Mouse (Mus musculus) CH12F3 (cell line): ENCODE data around the gene Fbn1.

Experiments used
- in situ Hi-C: fragments of 300-500 bp; cut with MboI; formaldehyde crosslinking; loops from 2 replicates; pipeline ENCODE4 v1.14.3; 2020; ENCODE audit warnings: low sequenced_read_pairs

Fbn1 gene

GRCm38 (mm10) chr2:125355216-125355971 is 152.4 kb downstream of the Fbn1 start:
- in situ Hi-C loops, result no loop called here

DNA sequence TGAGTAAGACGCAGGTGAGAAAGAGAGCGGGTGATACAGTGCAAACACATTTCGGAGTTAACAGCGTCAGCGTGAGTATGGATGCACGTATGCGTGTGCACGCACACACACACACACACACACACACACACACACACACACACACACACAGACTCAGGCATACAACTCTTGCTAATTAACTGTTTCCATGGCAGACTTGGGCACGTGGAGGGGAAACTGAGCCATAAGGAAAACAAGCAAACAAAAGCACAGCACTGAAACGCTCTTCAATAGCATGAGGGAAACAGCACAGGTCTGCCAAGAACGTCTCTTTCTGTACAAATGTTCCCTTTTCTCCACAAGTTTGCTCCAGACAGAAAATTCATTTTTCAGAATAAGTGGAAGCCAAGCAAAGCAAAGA is 153.2 kb downstream of the Fbn1 start:
- in situ Hi-C loops, result no loop called here

DNA sequence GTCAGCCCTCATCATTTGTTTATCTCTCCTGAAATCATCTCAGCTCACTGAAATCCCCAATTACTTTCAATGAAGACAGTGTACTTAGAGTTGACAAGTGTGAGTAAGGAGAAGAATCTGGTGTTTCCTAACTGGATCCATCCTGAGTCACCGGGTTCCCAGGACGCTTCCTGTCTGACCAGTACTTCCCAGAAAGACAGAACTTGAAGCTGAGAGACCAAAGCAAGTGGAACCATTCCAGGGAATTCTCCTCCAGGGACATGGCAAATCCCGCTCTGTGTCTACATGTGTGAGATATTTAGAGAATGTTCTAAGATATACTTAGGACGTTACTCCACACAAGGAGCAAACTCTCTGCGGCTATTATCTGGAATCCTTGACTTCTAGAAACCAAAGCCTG is 158.6 kb downstream of the Fbn1 start:
- in situ Hi-C loops, result no loop called here

DNA sequence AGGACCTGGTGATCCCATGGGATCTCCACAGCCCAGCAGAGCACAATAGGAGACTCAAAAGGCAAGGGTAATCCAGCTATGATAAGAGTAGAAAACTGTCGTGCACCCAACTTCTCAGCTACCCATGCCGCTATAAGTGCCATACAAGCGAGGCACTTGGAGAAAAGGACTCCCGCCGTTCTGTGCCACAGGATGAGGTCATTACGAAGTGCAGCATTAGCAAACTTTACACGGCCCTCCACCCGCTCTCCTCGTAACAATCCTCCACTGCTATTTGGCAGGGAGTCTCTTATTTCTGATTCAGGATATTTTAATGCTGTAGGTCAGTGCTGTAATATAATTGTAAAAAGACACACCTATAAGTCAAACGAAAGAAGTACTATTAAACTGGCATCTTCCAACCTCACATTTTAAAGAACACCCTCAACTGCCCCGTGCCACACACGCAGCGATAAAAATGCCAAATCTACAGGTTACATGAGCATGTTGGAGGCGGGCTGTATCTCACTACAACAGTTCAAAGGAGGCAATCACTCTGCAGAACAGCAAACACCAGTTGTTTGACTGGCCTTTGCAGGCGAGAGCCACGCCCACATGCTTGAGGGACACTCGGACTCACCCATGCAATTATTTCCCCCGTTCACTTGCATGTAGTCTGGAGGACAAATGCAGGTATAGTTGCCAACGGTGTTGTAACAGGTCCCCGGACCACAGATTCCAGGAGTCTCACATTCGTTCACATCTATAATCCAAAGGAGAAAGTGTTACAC is 165.4 kb downstream of the Fbn1 start:
- in situ Hi-C loops, result no loop called here

DNA sequence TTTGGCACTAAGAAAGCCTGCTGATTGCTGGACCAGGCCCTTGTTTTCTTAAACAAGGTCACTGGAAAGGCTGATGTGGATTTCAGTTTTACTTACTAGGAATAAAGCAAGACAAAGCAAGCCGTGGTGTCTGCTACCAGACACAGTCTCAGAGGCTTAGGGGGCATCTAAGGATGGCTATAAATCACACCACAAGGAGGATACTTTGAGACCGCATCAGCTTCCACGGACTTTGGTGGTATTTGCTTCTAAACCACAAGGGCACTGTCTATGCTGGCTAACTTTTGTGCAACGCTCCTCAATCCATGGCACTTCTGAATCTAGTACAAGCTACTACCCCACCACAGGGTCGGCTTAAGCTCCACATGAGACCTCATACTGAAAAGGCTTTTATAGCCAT is 167.4 kb downstream of the Fbn1 start:
- in situ Hi-C loops, result no loop called here

DNA sequence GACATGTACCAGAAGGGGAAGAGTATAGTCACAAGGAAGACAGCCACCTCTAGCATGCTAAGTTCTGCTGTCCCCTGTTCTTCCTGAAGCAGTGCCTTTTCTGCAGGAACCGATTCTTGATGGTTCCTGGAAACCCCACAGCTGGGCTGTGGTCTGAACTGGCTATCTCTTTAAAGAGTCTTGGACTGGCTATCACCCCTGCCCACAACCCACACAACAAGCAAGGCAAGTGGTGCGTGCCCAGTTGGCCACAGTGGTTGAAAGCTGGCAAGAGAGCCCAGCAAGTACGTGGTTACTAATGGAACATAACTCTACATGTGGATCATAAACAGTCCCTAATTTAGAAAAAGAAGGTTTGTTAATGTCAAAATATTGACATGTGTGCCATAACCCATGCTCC is 170.6 kb downstream of the Fbn1 start:
- in situ Hi-C loops, result no loop called here

DNA sequence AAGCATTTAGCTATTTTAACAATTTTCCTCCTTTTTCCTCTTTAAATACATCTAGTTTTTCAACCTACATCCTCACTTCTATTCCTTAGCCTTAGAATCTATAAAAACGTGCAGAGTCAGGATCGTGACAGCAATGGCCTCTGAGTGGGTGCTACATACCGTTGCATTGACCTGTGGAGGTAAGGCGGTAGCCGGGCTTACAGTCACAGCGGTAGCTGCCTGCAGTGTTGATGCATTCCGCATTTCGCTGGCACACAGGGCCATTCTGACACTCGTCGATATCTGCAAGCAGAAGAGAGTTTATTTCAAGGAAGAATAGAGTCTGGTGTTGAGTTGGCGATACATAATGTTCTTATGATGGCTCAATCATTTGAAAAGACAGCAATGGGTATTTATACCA is 172.6 kb downstream of the Fbn1 start:
- in situ Hi-C loops, result no loop called here

DNA sequence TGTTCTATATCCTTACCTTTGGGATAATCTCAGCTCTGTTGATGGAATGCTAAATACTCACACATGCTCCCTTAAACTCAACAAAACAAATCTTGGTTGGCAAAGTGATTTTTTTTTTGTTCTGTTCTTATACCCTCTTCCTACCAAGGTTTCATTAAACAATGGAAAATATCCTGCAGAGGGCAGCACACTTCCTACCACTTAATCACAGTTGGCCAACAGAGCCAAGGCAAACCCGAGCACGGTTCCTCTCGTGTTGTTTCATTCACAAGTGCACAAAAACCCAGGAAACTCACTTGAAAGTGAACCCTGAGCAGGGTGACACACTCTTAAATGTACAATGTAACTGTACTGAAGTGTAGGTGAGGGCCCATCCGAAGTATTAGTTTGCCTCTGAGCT is 173.6 kb downstream of the Fbn1 start:
- in situ Hi-C loops, result no loop called here

DNA sequence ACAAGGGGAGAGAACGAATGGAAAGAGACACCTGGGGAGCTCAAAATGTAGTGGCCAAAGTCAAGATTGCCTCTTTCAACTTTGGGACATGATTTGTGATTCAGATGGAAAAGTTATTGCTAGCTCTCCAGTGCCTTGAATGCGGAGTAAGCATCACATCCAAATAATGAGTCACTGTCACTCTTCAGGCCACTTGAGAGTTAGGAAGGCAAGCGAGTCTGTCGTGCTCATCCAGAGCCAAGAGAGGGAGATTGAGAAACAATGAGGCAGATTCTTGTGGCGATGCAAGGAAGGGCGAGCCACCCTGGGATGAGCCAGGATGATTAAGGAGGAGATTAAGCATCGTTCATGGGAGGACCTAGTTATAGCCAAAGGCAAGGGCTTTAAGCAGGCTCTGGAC is 176.2 kb downstream of the Fbn1 start:
- in situ Hi-C loops, result no loop called here

DNA sequence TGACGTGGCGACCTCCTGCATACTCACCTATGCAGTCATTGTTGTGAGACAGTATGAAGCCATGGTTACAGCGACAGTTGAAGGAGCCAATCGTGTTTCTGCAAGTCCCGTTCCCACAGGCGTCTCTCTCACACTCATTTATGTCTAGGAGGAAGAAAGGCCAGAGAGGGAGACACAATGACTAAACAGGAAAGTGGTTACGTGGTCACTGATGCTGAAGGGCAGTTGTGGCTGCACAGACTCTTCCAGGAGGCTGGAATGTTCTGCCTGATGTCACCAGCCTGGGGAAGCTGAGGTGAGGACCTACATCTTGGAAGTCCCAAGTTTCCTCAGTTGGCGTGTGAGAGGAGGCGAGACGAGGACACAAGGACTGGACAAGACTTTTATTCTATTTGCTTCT is 177.3 kb downstream of the Fbn1 start:
- in situ Hi-C loops, result no loop called here

- in situ Hi-C loops, result no loop called here
Observed at GRCm38 (mm10) chr2:125325125-125325855, 182.5 kb downstream of the Fbn1 start.

DNA sequence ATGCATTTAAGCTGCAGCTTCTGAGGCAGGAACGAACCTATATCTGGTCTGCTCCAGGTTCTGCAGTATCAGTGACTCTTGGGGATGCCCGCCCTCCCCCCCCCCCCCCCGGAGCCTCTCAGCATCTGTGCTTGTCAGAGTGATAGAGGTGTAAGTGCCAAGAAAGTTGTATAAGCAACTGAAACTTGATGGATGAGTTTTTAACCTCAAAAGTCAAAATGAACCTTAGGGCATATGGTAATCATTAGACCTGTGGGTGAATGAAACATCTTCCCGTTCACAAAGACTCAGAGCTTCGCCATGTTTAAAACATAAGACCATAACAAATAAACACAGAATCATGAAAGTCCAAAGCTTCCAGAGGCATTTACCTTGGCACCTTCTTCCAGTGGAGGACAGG is 183.3 kb downstream of the Fbn1 start:
- in situ Hi-C loops, result no loop called here

DNA sequence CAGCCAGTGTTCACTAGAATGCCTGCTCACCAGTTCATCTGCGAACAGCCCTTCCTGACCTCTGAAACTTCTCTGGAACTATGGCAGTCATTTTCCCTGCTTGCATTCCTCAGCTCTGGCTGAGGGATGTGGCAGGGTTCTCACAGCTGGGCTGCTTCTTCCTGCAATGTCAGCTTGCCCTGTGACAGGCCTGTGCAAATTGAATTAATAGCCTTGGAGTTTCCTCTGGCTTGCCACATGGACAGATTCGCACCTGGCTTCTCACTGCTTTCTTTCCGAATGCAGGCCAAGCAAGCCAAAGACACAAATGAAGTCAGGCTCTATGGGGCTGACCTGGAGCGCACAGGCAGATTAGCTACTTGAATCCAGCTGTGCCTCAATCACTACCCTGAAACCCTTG is 184.4 kb downstream of the Fbn1 start:
- in situ Hi-C loops, result no loop called here

- in situ Hi-C loops, result no loop called here
Observed at GRCm38 (mm10) chr2:125322581-125322980, 185.2 kb downstream of the Fbn1 start.

DNA sequence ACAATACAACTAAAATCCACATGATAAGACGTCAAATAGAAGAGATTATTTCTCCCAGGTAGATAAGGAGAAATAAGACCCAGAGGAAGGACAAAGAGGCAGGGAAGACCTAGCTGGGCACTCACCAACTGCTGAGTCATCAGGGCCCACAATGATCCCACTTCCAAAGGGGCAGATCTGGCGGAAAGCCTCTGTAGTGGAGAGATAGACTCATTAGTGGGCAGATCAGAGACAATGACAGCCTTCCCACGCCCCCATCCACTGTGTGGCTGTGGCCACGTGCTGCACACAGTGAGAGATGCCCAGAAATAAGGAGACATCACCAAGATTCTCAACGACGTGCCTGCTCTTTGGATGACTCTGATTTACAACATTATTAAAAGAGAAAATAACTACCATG is 186.7 kb downstream of the Fbn1 start:
- in situ Hi-C loops, result no loop called here

- in situ Hi-C loops, result no loop called here
Observed at GRCm38 (mm10) chr2:125319651-125320050, 188.1 kb downstream of the Fbn1 start.

DNA sequence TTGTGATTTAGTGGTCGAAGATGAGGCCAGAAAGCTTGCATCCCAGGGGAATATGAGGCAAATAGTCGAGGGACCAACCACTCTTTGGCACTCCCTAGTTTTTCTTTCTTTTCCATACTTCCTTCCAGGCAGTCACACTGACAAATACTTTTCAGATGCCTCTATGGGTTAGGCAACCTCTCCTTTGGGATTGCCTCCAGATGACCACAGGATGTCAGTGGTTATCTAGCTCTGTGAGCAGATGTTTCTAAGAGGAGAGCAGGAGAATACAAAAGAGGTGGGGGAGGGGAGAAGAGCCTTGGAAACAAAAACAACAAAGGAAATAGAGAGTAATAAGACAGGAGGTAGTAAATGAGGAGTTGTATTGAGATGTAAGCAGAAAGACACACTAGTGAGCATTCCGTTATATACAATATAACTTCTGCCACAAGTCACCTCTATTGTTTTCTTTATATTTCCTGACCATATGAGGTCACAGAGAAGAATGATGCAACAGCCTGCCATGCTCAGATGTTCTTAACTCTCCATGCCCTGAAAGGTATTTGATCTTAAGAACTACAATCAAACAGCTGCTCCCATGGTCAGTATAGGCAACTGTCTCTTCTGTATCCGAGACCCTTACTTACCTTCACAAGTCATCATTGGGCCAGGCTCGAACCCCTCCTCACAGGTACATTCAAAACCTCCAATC is 189.3 kb downstream of the Fbn1 start:
- in situ Hi-C loops, result no loop called here

- in situ Hi-C loops, result no loop called here
Observed at GRCm38 (mm10) chr2:125315203-125315602, 192.6 kb downstream of the Fbn1 start.

DNA sequence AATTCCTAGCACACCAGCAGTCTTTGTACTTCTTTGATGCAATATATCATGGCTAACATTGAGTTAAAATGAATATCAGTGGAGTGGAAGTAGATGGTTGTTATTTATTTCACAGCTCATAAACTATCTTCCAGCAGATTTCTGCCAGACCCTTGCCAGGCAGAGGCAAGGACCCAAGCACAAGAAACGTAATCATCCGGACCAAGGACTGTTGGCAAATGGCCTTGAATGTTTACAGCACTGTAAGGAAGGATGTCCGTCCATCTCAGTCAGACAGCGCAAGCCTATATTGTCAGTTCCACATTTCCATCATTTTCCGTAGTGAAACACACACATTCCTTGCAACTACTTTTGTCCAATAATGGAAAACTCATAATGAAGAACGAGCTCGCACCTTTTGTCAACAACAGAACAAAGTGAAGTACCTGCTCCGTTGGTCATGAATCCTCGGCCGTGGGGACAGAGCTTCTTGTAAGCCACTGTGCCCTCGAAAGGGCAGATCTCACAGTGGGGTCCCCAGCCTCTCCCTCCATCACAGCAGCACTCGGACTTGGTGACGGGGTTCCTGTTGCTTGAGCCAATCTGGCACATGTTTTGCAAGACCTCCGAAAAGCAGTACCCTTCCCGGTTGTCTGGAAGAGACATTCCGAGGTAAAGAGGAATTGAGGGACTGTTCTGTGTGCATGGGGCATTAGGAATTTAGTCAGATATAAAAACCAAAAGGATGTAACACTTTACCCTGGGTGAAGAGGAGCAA is 193.4 kb downstream of the Fbn1 start:
- in situ Hi-C loops, result no loop called here

DNA sequence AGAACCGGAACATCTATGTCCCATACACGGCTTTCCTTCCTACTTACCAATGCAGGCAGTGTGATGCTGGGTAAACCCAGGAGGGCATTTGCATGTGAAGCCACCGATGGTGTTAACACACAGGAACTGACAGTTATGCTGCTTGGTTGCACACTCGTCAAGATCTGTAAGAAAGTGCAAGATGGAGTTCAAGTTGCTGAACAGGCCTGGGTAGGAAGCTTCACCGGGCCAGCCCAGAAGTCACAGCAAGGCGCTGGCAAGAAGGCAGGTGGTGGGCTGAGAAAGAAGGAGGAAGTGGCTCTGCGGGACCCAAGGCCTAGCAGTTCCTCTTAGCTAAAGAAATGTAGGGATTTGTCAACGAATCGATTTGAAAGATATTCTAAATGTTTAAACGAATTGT is 198.1 kb downstream of the Fbn1 start:
- in situ Hi-C loops, result no loop called here

DNA sequence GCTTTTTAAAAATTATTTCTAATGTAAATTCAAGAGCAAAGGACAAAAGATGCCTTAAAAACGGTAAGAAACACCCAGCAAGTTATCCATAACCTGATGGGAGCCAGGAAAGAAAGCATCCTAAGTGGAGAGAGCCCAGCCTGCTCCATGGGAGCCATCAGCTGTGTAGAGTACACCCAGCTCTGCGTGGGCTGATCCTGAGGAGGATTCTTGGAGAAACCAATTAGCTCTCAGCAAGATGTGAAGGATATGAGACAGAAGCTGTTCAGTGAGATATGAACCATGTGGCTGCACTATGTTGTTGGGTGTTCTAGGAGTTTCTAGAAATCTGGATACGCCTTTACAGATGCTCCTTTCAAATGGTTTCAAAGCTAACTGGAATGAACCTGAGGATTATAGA is 202.1 kb downstream of the Fbn1 start:
- in situ Hi-C loops, result no loop called here
